Comparison of ENCODE assay signal across 23 mouse cellular contexts in genomic region chr4:84311371-84311770, GRCm38 (mm10).
"Had no signal": no experiment of that assay in that cellular context is flagged by ENCODE, and none has a peak within 500 bp of the region (broad histone marks: within the 10 kb centered on the region; RNA-seq: fewer than 3 reads in every experiment).

No protein-coding gene starts in this region.

- H3K4me1 ChIP-seq: kidney, embryonic 15.5 days; liver, embryonic 13.5 days; liver, embryonic 15.5 days had no signal

- H3K4me2 ChIP-seq: heart, embryonic 12.5 days; hindbrain, embryonic 12.5 days; hindbrain, embryonic 14.5 days; kidney, embryonic 15.5 days; limb, embryonic 12.5 days; liver, embryonic 11.5 days; liver, embryonic 13.5 days; liver, embryonic 15.5 days had no signal

- H3K9me3 ChIP-seq: heart, embryonic 10.5 days; heart, embryonic 12.5 days; hindbrain, embryonic 10.5 days; hindbrain, embryonic 12.5 days; kidney, embryonic 15.5 days; limb, embryonic 10.5 days; limb, embryonic 12.5 days; liver, embryonic 13.5 days; liver, embryonic 15.5 days had no signal

- H3K36me3 ChIP-seq: heart, embryonic 10.5 days; heart, embryonic 12.5 days; hindbrain, embryonic 10.5 days; hindbrain, embryonic 12.5 days; kidney, embryonic 15.5 days; limb, embryonic 10.5 days; limb, embryonic 12.5 days; liver, embryonic 13.5 days; liver, embryonic 15.5 days had no signal

- H3K9ac ChIP-seq: forebrain, postnatal 0 days; heart, embryonic 12.5 days; hindbrain, embryonic 12.5 days; hindbrain, embryonic 14.5 days; kidney, embryonic 15.5 days; limb, embryonic 12.5 days; liver, embryonic 13.5 days; liver, embryonic 15.5 days had no signal

- ATAC-seq: forebrain, postnatal 0 days; hindbrain, embryonic 16.5 days; inflammation-experienced regulatory T-cells, adult 6 months had no signal

- H3K4me3 ChIP-seq: heart, embryonic 10.5 days; heart, embryonic 12.5 days; hindbrain, embryonic 10.5 days; hindbrain, embryonic 12.5 days; kidney, embryonic 15.5 days; layer of hippocampus, adult 2 months; left cerebral cortex, adult 2 months; limb, embryonic 10.5 days; limb, embryonic 12.5 days; liver, embryonic 13.5 days; liver, embryonic 15.5 days had no signal

- H3K27ac ChIP-seq: heart, embryonic 10.5 days; hindbrain, embryonic 10.5 days; hindbrain, embryonic 12.5 days; hindbrain, embryonic 14.5 days; kidney, embryonic 15.5 days; kidney, postnatal 0 days; layer of hippocampus, adult 2 months; left cerebral cortex, adult 2 months; limb, embryonic 10.5 days; limb, embryonic 12.5 days; liver, embryonic 13.5 days; liver, embryonic 15.5 days had no signal

- DNase-seq: forebrain, postnatal 0 days; gastrocnemius, postnatal 14 days; gastrocnemius, postnatal 36 days; heart, adult 11 months; heart, postnatal 10 days; heart, postnatal 4 days; liver; liver, embryonic 13.5 days had no signal

- H3K27me3 ChIP-seq: heart, embryonic 12.5 days; hindbrain, embryonic 12.5 days; kidney, embryonic 15.5 days; limb, embryonic 12.5 days; liver, embryonic 13.5 days; liver, embryonic 15.5 days had no signal
